In the genomic region with DNA sequence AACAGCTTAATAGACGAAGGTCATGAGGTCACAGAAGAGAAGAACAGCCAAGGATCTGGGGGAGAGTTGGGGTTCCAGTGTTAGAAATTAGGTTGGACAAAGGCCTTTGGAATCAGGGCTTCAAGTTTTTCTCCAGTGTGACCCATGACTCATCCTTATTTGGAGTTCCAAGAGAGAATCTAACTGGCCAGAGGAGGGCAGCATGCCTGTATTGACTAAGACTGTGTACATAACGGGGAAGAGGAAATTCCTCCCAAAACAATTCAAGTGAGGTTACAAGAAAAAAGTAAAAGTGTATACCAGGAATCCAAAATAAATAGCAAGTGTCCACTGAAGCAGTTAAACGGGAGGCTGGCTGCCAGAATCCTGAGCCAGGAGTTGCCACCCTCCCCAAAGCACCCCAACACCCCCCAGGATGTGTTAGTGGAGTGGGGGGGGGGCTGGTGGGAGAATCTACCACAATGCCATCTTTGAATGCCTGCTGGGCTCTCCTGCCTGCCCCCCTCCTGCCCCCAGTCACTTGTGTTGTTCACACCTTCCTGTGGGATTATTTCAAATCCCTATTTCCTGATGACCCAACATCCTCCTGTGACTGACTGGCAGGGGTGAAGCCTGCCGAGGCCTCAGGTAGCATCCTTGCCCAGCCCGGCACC, we compare ENCODE assay signal across 10 mouse cellular contexts. TPM values are rescaled to one million over a fixed set of nuclear protein-coding genes. Genes with fewer than 3 reads are reported as not detected.
DNase-seq lines count a peak whose midpoint lies in the region; ATAC-seq and TF ChIP-seq lines count a peak whose summit lies in the region.
"Had no signal": no experiment of that assay in that cellular context is flagged by ENCODE, and none has a peak within 500 bp of the region (broad histone marks: within the 10 kb centered on the region; RNA-seq: fewer than 3 reads in every experiment).

No protein-coding gene starts in this region.

- ATAC-seq in embryonic facial prominence, embryonic 13.5 days (ENCODE audit: insufficient number of reproducible peaks, insufficient read depth, low FRiP score, low TSS enrichment, low read depth), result peak; percentile 74
- ATAC-seq in heart, postnatal 0 days (ENCODE audit: insufficient read depth, low read depth), result peak; percentile 68
- ATAC-seq in lung, embryonic 15.5 days (ENCODE audit: borderline replicate concordance, extremely low read depth, low FRiP score, low TSS enrichment), result peak; percentile 82
- ATAC-seq in erythroid progenitor cell, adult 5-6 weeks (replicated peaks; ENCODE audit: low FRiP score, poor library complexity, severe bottlenecking), result no peak

- H3K9ac ChIP-seq in ES-E14 (ENCODE audit: insufficient read depth, low read depth, low read length, poor library complexity, severe bottlenecking), result no peak overlapping the region
- no peak overlapping the region for H3K9ac ChIP-seq in embryonic facial prominence, embryonic 13.5 days
- no peak overlapping the region for H3K9ac ChIP-seq in heart, postnatal 0 days (replicated peaks; ENCODE audit: low read depth, low read length)
- H3K9ac ChIP-seq in lung, embryonic 15.5 days, result no peak overlapping the region
- H3K9ac ChIP-seq: neural tube, embryonic 12.5 days had no signal

- WGBS in embryonic facial prominence, embryonic 13.5 days, result 31% methylated on average over 5 of the region's 5 CpGs
- WGBS in heart, postnatal 0 days, result 33% methylated on average over 5 of the region's 5 CpGs
- 32% methylated on average over 5 of the region's 5 CpGs for WGBS in lung, embryonic 15.5 days

- H3K9me3 ChIP-seq in ES-E14 (ENCODE audit: control insufficient read depth, insufficient read depth, low read depth, low read length), result no peaks in the 10 kb centered on the region
- H3K9me3 ChIP-seq in embryonic facial prominence, embryonic 13.5 days, result no peaks in the 10 kb centered on the region
- no peaks in the 10 kb centered on the region for H3K9me3 ChIP-seq in heart, postnatal 0 days (replicated peaks; ENCODE audit: control insufficient read depth, low read length)
- H3K9me3 ChIP-seq in lung, embryonic 15.5 days, result no peaks in the 10 kb centered on the region
- H3K9me3 ChIP-seq: neural tube, embryonic 12.5 days had no signal

- H3K27ac ChIP-seq in ES-E14 (ENCODE audit: insufficient read depth, low read depth, low read length, poor library complexity, severe bottlenecking), result no peak overlapping the region
- peak overlapping the region; percentile 73 for H3K27ac ChIP-seq in embryonic facial prominence, embryonic 13.5 days
- H3K27ac ChIP-seq in heart, postnatal 0 days (ENCODE audit: low read depth), result 0 out of 2 replicates have a peak overlapping the region, but pooled peaks have one; percentile 1
- 0 out of 2 replicates have a peak overlapping the region, but pooled peaks have one; percentile 7 for H3K27ac ChIP-seq in lung, embryonic 15.5 days
- H3K27ac ChIP-seq: neural tube, embryonic 12.5 days had no signal

- 0 out of 2 replicates have a peak, but pooled peaks have one; percentile 26 for TF ChIP-seq EP300 in heart, postnatal 0 days (IDR thresholded peaks at IDR 0.05; ENCODE audit: low read depth)

- H3K27me3 ChIP-seq in embryonic facial prominence, embryonic 13.5 days, result no peaks in the 10 kb centered on the region
- no peaks in the 10 kb centered on the region for H3K27me3 ChIP-seq in heart, postnatal 0 days (ENCODE audit: control insufficient read depth, insufficient read depth, low read length)
- no peaks in the 10 kb centered on the region for H3K27me3 ChIP-seq in lung, embryonic 15.5 days
- H3K27me3 ChIP-seq: neural tube, embryonic 12.5 days had no signal

- no peak overlapping the region for H3K4me3 ChIP-seq in ES-E14 (ENCODE audit: insufficient read depth in 1 of 2, low read depth in 1 of 2, low read length in 2 of 2, poor library complexity in 1 of 2, severe bottlenecking in 1 of 2)
- no peak overlapping the region for H3K4me3 ChIP-seq in embryonic facial prominence, embryonic 13.5 days
- no peak overlapping the region for H3K4me3 ChIP-seq in heart, postnatal 0 days (ENCODE audit: low read depth, low read length)
- no peak overlapping the region for H3K4me3 ChIP-seq in lung, embryonic 15.5 days
- H3K4me3 ChIP-seq: erythroblast, embryonic 14.5 days; neural tube, embryonic 12.5 days had no signal

- H3K4me2 ChIP-seq in embryonic facial prominence, embryonic 13.5 days, result no peak overlapping the region
- H3K4me2 ChIP-seq in heart, postnatal 0 days (ENCODE audit: low read depth, low read length), result no peak overlapping the region
- H3K4me2 ChIP-seq in lung, embryonic 15.5 days, result no peak overlapping the region
- H3K4me2 ChIP-seq: neural tube, embryonic 12.5 days had no signal

- peak; percentile 78 for TF ChIP-seq CTCF in heart, postnatal 0 days (IDR thresholded peaks at IDR 0.05; ENCODE audit: low read depth)

- in situ Hi-C loops in ES-E14 (cut with MboI; ENCODE audit: low sequenced_read_pairs in 2 of 2, unreplicated experiment in 2 of 2), result loop anchor here in 1 of 2 experiments (10.0 kb wide), 1 partner anchor 319 kb away; no protein-coding TSS in a partner anchor

- H3K36me3 ChIP-seq in ES-E14 (ENCODE audit: control insufficient read depth, insufficient read depth, low read length, poor library complexity, severe bottlenecking), result no peaks in the 10 kb centered on the region
- H3K36me3 ChIP-seq in embryonic facial prominence, embryonic 13.5 days, result no peaks in the 10 kb centered on the region
- no peaks in the 10 kb centered on the region for H3K36me3 ChIP-seq in heart, postnatal 0 days (replicated peaks; ENCODE audit: control insufficient read depth, insufficient read depth, low read length)
- H3K36me3 ChIP-seq in lung, embryonic 15.5 days, result no peaks in the 10 kb centered on the region
- H3K36me3 ChIP-seq: neural tube, embryonic 12.5 days had no signal

- H3K4me1 ChIP-seq in ES-E14 (ENCODE audit: control insufficient read depth in 2 of 2, insufficient read depth in 2 of 2, low read length in 2 of 2, poor library complexity in 1 of 2), result peaks cover 0 to 5% of the 10 kb centered on the region in 2 experiments; a peak in 1 of 4 replicates
- H3K4me1 ChIP-seq in embryonic facial prominence, embryonic 13.5 days, result peaks cover 34% of the 10 kb centered on the region
- peaks cover 12% of the 10 kb centered on the region; the same call in 1 of the 2 replicates for H3K4me1 ChIP-seq in heart, postnatal 0 days (ENCODE audit: control insufficient read depth, insufficient read depth)
- peaks cover 20% of the 10 kb centered on the region for H3K4me1 ChIP-seq in lung, embryonic 15.5 days
- H3K4me1 ChIP-seq: neural tube, embryonic 12.5 days had no signal

- DNase-seq in ES-E14 (ENCODE audit: low read depth, low spot score), result peak; percentile 19
- peak; percentile 78 to 92 for DNase-seq in adrenal gland, adult (ENCODE audit: inconsistent age in 2 of 2, low spot score in 1 of 2)
- peak; percentile 81 for DNase-seq in heart, postnatal 0 days (ENCODE audit: low spot score)
- DNase-seq in kidney, postnatal 25 days, result peak; percentile 75 to 82
- DNase-seq in retina, postnatal 1 day, result peak; percentile 59

TF ChIP-seq in ES-E14, 5 proteins besides CTCF, POLR2A, EP300 and RAD21:
- no peak for TF ChIP-seq MAFK (IDR thresholded peaks at IDR 0.05; ENCODE audit: insufficient read depth, low read depth, low read length)
- no peak for TF ChIP-seq ZC3H11A (IDR thresholded peaks at IDR 0.05; ENCODE audit: borderline replicate concordance, low read depth, low read length)
- no peak for TF ChIP-seq HCFC1 (IDR thresholded peaks at IDR 0.05; ENCODE audit: borderline replicate concordance, insufficient read depth, low read length)
- no peak for TF ChIP-seq ZNF384 (IDR thresholded peaks at IDR 0.05; ENCODE audit: low read depth, low read length)
- no peak for TF ChIP-seq CHD2 (IDR thresholded peaks at IDR 0.05; ENCODE audit: low read depth, low read length)

RNA-seq across cellular contexts. Expression of a gene that starts 31.9 kb away (rescaled TPM):
- 25.0 and 25.3 TPM in 2 replicates for total RNA-seq in ES-E14 (2012; rRNA removed)
- polyA plus RNA-seq in embryonic facial prominence, embryonic 13.5 days (2015; fragmentation: Nextera tagmentation; extraction: Ambion mirVana), result 51.6 and 55.7 TPM in 2 replicates
- 8.1 and 10.8 TPM in 2 replicates for total RNA-seq in heart, postnatal 0 days (2014; rRNA removed; ENCODE audit: low replicate concordance)
- 4.0 and 5.5 TPM in 2 replicates for polyA plus RNA-seq in heart, postnatal 0 days (2015; fragmentation: Nextera tagmentation; extraction: Ambion mirVana)
- 47.4 and 49.5 TPM in 2 replicates for polyA plus RNA-seq in lung, embryonic 15.5 days (2015; fragmentation: Nextera tagmentation; extraction: Ambion mirVana)
- total RNA-seq in erythroid progenitor cell, adult 5-6 weeks (2015; ENCODE audit: low replicate concordance), result 45.4 and 69.6 TPM in 2 replicates
- total RNA-seq in erythroid progenitor cell, adult 5-6 weeks (2017; ENCODE audit: low replicate concordance), result 17.3 and 52.6 TPM in 2 replicates

Comparison
In these comparisons a context has a peak if more than half of its experiments do, and no peak if none do; other contexts are left out.
1. DNase-seq: peak in every context shown above with its lines; median percentile 85 in adrenal gland, adult; 81 in heart, postnatal 0 days; 78 in kidney, postnatal 25 days; 59 in retina, postnatal 1 day; 19 in ES-E14.